Mouse (Mus musculus) B cell, adult 2 months (primary cell): ENCODE measurements at regions not wholly inside any gene's neighbourhood (a gene's known extent, or its start where the extent isn't known, plus 50 kb on each side); places are given as distances from the start of the nearest gene placed in this dataset.

Experiments
- DNase-seq, 2 experiments: peaks; one replicate each; pipeline ENCODE4 v3.0.0; 2022

- DNase-seq: no peak
Observed at GRCm38 (mm10) chr8:25389371-25389855, 565.2 kb upstream of the Adam5 start.

GRCm38 (mm10) chr8:25388811-25389210 lies 564.6 kb upstream of the Adam5 start:
- no peak for DNase-seq

GRCm38 (mm10) chr8:25385186-25385585 lies 561.0 kb upstream of the Adam5 start:
- no peak for DNase-seq

GRCm38 (mm10) chr8:25384591-25384990 lies 560.4 kb upstream of the Adam5 start:
- DNase-seq: no peak

GRCm38 (mm10) chr8:25373276-25373675 lies 549.1 kb upstream of the Adam5 start:
- no peak for DNase-seq

- DNase-seq: no peak
Observed at GRCm38 (mm10) chr8:25370947-25371346, 546.8 kb upstream of the Adam5 start.

GRCm38 (mm10) chr8:25369331-25369730 lies 545.2 kb upstream of the Adam5 start:
- no peak for DNase-seq

- DNase-seq: no peak
Observed at GRCm38 (mm10) chr8:25368561-25369091, 544.5 kb upstream of the Adam5 start.

- DNase-seq: no peak
Observed at GRCm38 (mm10) chr8:25367806-25368549, 543.8 kb upstream of the Adam5 start.

- no peak for DNase-seq
Observed at GRCm38 (mm10) chr8:25366181-25366580, 542.0 kb upstream of the Adam5 start.

- no peak for DNase-seq
Observed at GRCm38 (mm10) chr8:25362656-25363055, 538.5 kb upstream of the Adam5 start.

GRCm38 (mm10) chr8:25362146-25362545 lies 538.0 kb upstream of the Adam5 start:
- DNase-seq: no peak

- DNase-seq: no peak
Observed at GRCm38 (mm10) chr8:25361420-25361819, 537.3 kb upstream of the Adam5 start.

GRCm38 (mm10) chr8:25358539-25359165 lies 534.5 kb upstream of the Adam5 start:
- no peak for DNase-seq

- DNase-seq: no peak
Observed at GRCm38 (mm10) chr8:25353822-25354770, 529.9 kb upstream of the Adam5 start.

GRCm38 (mm10) chr8:25353405-25353804 lies 529.2 kb upstream of the Adam5 start:
- no peak for DNase-seq

- no peak for DNase-seq
Observed at GRCm38 (mm10) chr8:25348003-25348683, 524.0 kb upstream of the Adam5 start.

- DNase-seq: no peak
Observed at GRCm38 (mm10) chr8:25343160-25343602, 519.0 kb upstream of the Adam5 start.

GRCm38 (mm10) chr8:25342501-25342900 lies 518.3 kb upstream of the Adam5 start:
- no peak for DNase-seq

- no peak for DNase-seq
Observed at GRCm38 (mm10) chr8:25341225-25341624, 517.1 kb upstream of the Adam5 start.

- no peak for DNase-seq
Observed at GRCm38 (mm10) chr8:25340729-25341128, 516.6 kb upstream of the Adam5 start.

GRCm38 (mm10) chr8:25332120-25332607 lies 508.0 kb upstream of the Adam5 start:
- no peak for DNase-seq
